Mouse (Mus musculus) G1E (cell line): Measurements from ENCODE around the gene Rbp7.

Experiments used
- CTCF ChIP-seq: IDR thresholded peaks from 2 replicates; pipeline ENCODE4 v1.5.1; 2012; ENCODE audit warnings: low read depth, low read length, inconsistent platforms, mixed read lengths
- GATA1 ChIP-seq: IDR thresholded peaks from 2 replicates; pipeline ENCODE4 v1.6.1; 2012; ENCODE audit warnings: borderline replicate concordance, low read length, inconsistent platforms, mixed read lengths
- POLR2AphosphoS5 ChIP-seq: IDR thresholded peaks from 2 replicates; pipeline ENCODE4 v1.6.1; 2012; ENCODE audit warnings: low read depth, low read length, inconsistent platforms; ENCODE audit not compliant: insufficient replicate concordance

DNA sequence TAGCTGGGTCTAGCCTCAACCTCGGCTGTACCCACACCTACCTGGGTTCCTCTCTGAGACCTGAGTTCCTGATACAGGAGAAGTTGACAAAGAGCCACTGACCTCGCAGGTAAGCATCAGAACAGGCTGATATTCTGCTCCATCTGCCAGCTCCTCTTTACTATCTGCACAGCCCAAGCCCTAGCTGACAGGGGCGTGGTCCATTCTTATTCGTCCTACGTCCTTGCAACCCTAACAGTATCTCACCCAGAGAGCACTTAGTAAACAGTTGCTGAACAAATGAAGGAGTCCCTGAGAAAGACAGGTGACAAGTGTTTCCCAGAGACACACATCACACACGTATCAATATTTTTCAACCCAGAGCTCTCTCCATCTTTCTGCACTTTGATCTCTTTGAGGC lies 46.4 kb downstream of the Rbp7 start:
- no peak for TF ChIP-seq CTCF
- no peak for TF ChIP-seq GATA1
- no peak for TF ChIP-seq POLR2AphosphoS5
